Mouse (Mus musculus) hindbrain, embryonic 10.5 days (tissue): Measurements from ENCODE around the gene Krtap4-13. TPM values are rescaled to one million over a fixed set of nuclear protein-coding genes. Genes with fewer than 3 reads are reported as not detected.
A peak's percentile ranks its signal among the peaks of the same experiment; 100 is the strongest.
"Not testable (repeated sequence)": the region's sequence is repeated elsewhere in the genome, so short reads cannot be mapped to it uniquely, and the experiment has no call there.

ENCODE experiments used
- DNase-seq: peaks from one replicate; pipeline ENCODE4 v3.0.0-alpha.2; 2017; ENCODE audit warnings: low spot score
- H3K27ac ChIP-seq: fragments of 300-500 bp; sonication (generic); 2 replicates; pipeline ENCODE4 v1.5.1; 2016; ENCODE audit warnings: mild to moderate bottlenecking, moderate library complexity
- H3K27me3 ChIP-seq: fragments of 300-500 bp; sonication (generic); 2 replicates; pipeline ENCODE4 v1.6.1; 2016; ENCODE audit warnings: mild to moderate bottlenecking; ENCODE audit not compliant: poor library complexity, insufficient read depth, severe bottlenecking
- H3K36me3 ChIP-seq: fragments of 300-500 bp; sonication (generic); 2 replicates; pipeline ENCODE4 v1.6.1; 2016; ENCODE audit warnings: mild to moderate bottlenecking, moderate library complexity
- H3K4me1 ChIP-seq: fragments of 300-500 bp; sonication (generic); replicated peaks from 2 replicates; pipeline ENCODE4 v1.6.1; 2016; ENCODE audit warnings: mild to moderate bottlenecking
- H3K4me3 ChIP-seq: fragments of 300-500 bp; sonication (generic); 2 replicates; pipeline ENCODE4 v1.5.1; 2016; ENCODE audit warnings: mild to moderate bottlenecking, moderate library complexity
- H3K9me3 ChIP-seq: fragments of 300-500 bp; sonication (generic); 2 replicates; pipeline ENCODE4 v1.6.1; 2016; ENCODE audit warnings: mild to moderate bottlenecking, moderate library complexity
- WGBS: fragments of 180-500 bp; shearing (Covaris S2); methylation state at CpG from one replicate; pipeline ENCODE4 v1.1.7; 2016; 5-methylcytosine and 5-hydroxymethylcytosine counted together
- polyA plus RNA-seq: library from polyadenylated mRNA; unstranded; fragments of >200 nt; fragmentation: Nextera tagmentation; extraction: Ambion mirVana; gene quantifications from 2 replicates; pipeline ENCODE4 v1.2.1, GENCODE M21; 2016

Krtap4-13 gene
- polyA plus RNA-seq = not detected in 2 replicates

DNA sequence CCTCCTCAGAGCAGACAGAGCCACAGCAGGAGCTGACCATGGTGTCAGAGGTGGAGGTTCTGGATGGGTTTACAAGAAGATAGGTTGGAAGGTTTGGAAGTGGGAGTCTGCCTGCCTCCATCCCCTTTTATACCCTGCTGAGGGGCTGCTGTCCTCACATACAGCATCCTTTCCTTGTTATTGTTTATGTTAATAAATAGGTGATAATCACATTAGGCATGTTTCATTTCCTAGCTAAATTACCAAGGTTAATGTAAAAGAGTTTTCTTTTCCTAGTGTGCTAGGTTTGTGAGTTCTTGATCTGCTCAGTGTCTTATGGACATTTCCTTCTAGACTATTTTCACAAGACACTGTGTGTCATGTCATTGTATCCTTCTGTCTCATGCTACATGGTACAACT, at the start of gene Krtap4-13:
Gene Krtap4-13, minus strand, starts transcription at position 101 of the 400 bp plus-strand sequence.
- DNase-seq, H3K36me3 ChIP-seq: not testable (repeated sequence)

GRCm38 (mm10) chr11:99858761-99859160, 49.1 kb upstream of the Krtap4-13 start:
- no peaks in the 10 kb centered on the region for H3K36me3 ChIP-seq
- 83% methylated on average over 2 of the region's 2 CpGs for whole genome bisulfite sequencing
- no peaks in the 10 kb centered on the region for H3K9me3 ChIP-seq
- H3K27me3 ChIP-seq = no peaks in the 10 kb centered on the region
- H3K4me3 ChIP-seq = no peak overlapping the region
- DNase-seq = no peak
- H3K27ac ChIP-seq = no peak overlapping the region
- no peaks in the 10 kb centered on the region for H3K4me1 ChIP-seq

More for the DNA sequence above, at the start of gene Krtap4-13:
- H3K4me1 ChIP-seq, H3K27me3 ChIP-seq, H3K27ac ChIP-seq, H3K4me3 ChIP-seq, H3K9me3 ChIP-seq: not testable (repeated sequence)

DNA sequence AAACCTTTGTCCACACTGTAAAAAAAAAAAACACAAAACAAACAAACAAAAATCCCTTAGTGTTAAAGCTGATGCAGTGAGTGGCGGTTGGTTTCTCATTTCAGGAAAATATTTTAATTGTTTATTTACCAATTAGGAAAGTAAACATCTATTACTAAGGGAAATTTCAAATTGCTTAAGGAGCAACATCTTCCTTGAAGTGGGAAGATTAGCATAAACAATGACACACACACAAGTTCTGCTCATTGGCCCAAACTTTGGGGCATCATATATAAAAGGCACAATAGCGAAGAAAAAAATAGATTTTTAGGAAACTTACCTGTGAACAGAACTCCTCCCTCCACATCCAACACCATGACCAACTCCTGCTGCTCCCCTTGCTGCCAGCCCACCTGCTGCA, 47.9 kb upstream of the Krtap4-13 start, which contains the start of gene Gm11568:
Gene Gm11568, plus strand, starts transcription at position 301 of the 400 bp plus-strand sequence.
- DNase-seq = no peak
- Histone ChIP-seq H3K36me3 (no peaks in the 10 kb centered on the region), H3K9me3 (no peaks in the 10 kb centered on the region), H3K4me1 (no peaks in the 10 kb centered on the region), H3K4me3 (no peak within 1 kb of the TSS), H3K27me3 (no peaks in the 10 kb centered on the region), H3K27ac (no peak within 1 kb of the TSS)
- WGBS = 86% methylated on average over 2 of the region's 2 CpGs

DNA sequence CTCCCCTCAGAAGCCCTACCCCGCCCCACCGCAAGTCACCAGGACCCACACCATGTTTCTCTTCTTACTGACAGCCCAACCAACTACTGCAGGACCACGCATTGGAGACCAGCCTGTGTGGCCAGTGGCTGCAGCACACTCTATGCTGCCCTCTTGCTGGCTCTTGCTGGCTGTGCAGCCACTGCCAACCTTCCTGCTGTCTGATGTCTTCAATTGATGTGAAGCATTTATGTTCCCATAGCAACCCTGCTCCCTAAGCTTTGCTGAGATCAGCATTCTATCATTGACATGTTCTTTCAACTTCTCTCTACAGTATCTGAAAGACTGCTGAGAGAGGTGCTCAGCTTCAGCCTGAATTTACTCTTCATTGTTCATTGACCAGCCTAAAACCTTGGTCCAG, 44.4 kb upstream of the Krtap4-13 start:
- WGBS = 63% methylated on average over 3 of the region's 3 CpGs
- Histone ChIP-seq H3K27ac (no peak overlapping the region), H3K36me3 (no peaks in the 10 kb centered on the region), H3K9me3 (0 out of 2 replicates have a peak, but pooled peaks cover 4% of the 10 kb centered on the region), H3K4me3 (no peak overlapping the region), H3K27me3 (no peaks in the 10 kb centered on the region), H3K4me1 (no peaks in the 10 kb centered on the region)
- DNase-seq = peak; percentile 15

GRCm38 (mm10) chr11:99851508-99851907, 41.8 kb upstream of the Krtap4-13 start, which contains the start of gene Krtap4-16:
TSS of gene Krtap4-16 (minus strand) at chr11:99851608.
- H3K27me3 ChIP-seq = no peaks in the 10 kb centered on the region
- H3K4me3 ChIP-seq = no peak within 1 kb of the TSS
- no peak within 1 kb of the TSS for H3K27ac ChIP-seq
- no peaks in the 10 kb centered on the region for H3K4me1 ChIP-seq
- 0 out of 2 replicates have a peak, but pooled peaks cover 4% of the 10 kb centered on the region for H3K9me3 ChIP-seq
- no peak for DNase-seq
- no peaks in the 10 kb centered on the region for H3K36me3 ChIP-seq

DNA sequence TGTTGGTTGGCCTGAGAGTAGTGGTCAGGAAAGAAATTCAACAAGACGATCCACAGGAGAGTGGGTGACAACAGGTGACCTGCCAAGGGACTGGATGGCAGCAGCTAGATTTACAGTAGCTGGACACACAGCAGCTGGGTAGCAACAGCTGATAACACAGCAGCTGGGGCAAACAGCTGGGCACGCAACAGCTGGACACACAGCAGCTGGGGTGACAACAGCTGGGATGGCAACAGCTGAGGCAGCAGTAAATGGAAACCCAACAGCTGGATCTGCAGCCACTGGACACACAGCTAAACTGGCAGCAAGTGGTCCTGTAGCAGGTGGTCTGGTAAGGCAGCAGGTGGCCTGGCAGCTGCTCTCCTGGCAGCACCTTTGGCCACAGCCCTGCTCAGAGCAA, 37.1 kb upstream of the Krtap4-13 start:
- DNase-seq = no peak
- H3K9me3 ChIP-seq = 0 out of 2 replicates have a peak, but pooled peaks cover 4% of the 10 kb centered on the region
- H3K4me1 ChIP-seq = no peaks in the 10 kb centered on the region
- no peak overlapping the region for H3K4me3 ChIP-seq
- 87% methylated on average over 2 of the region's 2 CpGs for WGBS
- no peaks in the 10 kb centered on the region for H3K27me3 ChIP-seq
- no peak overlapping the region for H3K27ac ChIP-seq
- no peaks in the 10 kb centered on the region for H3K36me3 ChIP-seq

DNA sequence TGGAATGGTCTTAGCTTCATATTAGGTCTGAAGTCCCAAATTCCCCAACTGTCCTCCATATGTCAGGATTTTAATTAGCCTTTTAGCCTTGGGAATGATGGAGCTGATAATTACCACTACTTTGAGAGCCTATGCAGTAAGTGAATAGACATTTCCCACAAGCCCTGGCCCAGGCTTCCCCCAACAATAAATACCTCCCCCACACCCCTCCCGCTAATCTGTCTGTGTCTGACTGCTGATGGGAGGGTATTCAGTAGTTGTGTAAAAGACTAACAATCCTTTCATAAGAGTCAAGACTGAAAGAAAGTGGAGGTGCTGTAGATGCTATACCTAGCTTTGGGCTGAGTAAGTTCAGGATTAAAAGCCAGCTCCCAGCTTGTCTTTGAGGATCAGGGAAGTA, 32.5 kb upstream of the Krtap4-13 start:
- WGBS = 87% methylated on average over 1 of the region's 1 CpGs

GRCm38 (mm10) chr11:99837966-99838365, 28.3 kb upstream of the Krtap4-13 start, which contains the start of gene 2300003K06Rik:
TSS of gene 2300003K06Rik (minus strand) at chr11:99838066.
- no peak for DNase-seq
- no peaks in the 10 kb centered on the region for H3K9me3 ChIP-seq
- no peaks in the 10 kb centered on the region for H3K36me3 ChIP-seq
- H3K27ac ChIP-seq = no peak within 1 kb of the TSS
- no peaks in the 10 kb centered on the region for H3K27me3 ChIP-seq
- no peaks in the 10 kb centered on the region for H3K4me1 ChIP-seq
- H3K4me3 ChIP-seq = no peak within 1 kb of the TSS
- WGBS = 88% methylated on average over 1 of the region's 1 CpGs

More for the DNA sequence above, 32.5 kb upstream of the Krtap4-13 start:
- H3K27ac ChIP-seq = no peak overlapping the region
- no peaks in the 10 kb centered on the region for H3K9me3 ChIP-seq
- no peaks in the 10 kb centered on the region for H3K27me3 ChIP-seq
- no peak overlapping the region for H3K4me3 ChIP-seq
- no peak for DNase-seq
- H3K4me1 ChIP-seq = no peaks in the 10 kb centered on the region
- no peaks in the 10 kb centered on the region for H3K36me3 ChIP-seq

DNA sequence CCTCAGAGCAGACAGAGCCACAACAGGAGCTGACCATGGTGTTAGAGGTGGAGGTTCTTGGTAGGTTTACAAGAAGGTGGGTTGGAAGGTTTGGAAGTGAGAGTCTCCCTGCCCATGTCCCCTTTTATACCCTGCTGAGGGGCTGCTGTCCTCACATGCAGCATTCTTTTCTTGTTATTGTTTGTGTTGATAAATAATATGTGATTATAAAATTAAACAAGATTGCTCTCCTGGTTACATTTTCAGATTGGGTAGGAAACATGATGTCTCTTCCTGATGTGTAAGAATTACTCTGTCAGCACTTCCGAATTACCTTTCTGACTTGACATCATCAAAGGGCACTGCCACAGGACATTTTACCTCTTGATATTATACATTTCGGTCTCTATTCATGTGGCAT, 5.9 kb upstream of the Krtap4-13 start, which contains the start of gene Gm11564:
Gene Gm11564, minus strand, starts transcription at position 101 of the 400 bp plus-strand sequence.
- not testable (repeated sequence) for H3K4me3 ChIP-seq, H3K4me1 ChIP-seq, H3K9me3 ChIP-seq, H3K36me3 ChIP-seq, H3K27ac ChIP-seq, H3K27me3 ChIP-seq, DNase-seq
- 90% methylated on average over 2 of the region's 2 CpGs for WGBS

DNA sequence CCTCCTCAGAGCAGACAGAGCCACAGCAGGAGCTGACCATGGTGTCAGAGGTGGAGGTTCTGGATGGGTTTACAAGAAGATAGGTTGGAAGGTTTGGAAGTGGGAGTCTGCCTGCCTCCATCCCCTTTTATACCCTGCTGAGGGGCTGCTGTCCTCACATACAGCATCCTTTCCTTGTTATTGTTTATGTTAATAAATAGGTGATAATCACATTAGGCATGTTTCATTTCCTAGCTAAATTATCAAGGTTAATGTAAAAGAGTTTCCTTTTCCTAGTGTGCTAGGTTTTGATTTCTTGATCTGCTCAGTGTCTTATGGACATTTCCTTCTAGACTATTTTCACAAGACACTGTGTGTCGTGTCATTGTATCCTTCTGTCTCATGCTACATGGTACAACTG, 5.3 kb downstream of the Krtap4-13 start, which contains the start of gene Gm11554:
Gene Gm11554, minus strand, starts transcription at position 101 of the 400 bp plus-strand sequence.
- H3K9me3 ChIP-seq, H3K27me3 ChIP-seq, DNase-seq, H3K27ac ChIP-seq, H3K36me3 ChIP-seq, H3K4me3 ChIP-seq, H3K4me1 ChIP-seq: not testable (repeated sequence)
- no CpG with 5 or more reads among the region's 1 CpGs for WGBS

DNA sequence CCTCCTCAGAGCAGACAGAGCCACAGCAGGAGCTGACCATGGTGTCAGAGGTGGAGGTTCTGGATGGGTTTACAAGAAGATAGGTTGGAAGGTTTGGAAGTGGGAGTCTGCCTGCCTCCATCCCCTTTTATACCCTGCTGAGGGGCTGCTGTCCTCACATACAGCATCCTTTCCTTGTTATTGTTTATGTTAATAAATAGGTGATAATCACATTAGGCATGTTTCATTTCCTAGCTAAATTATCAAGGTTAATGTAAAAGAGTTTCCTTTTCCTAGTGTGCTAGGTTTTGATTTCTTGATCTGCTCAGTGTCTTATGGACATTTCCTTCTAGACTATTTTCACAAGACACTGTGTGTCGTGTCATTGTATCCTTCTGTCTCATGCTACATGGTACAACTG, 10.9 kb downstream of the Krtap4-13 start, which contains the start of gene Gm11569:
Gene Gm11569, minus strand, starts transcription at position 101 of the 400 bp plus-strand sequence.
- not testable (repeated sequence) for H3K4me3 ChIP-seq, H3K36me3 ChIP-seq, H3K9me3 ChIP-seq, H3K27ac ChIP-seq, DNase-seq, H3K27me3 ChIP-seq, H3K4me1 ChIP-seq
- WGBS = no CpG with 5 or more reads among the region's 1 CpGs

DNA sequence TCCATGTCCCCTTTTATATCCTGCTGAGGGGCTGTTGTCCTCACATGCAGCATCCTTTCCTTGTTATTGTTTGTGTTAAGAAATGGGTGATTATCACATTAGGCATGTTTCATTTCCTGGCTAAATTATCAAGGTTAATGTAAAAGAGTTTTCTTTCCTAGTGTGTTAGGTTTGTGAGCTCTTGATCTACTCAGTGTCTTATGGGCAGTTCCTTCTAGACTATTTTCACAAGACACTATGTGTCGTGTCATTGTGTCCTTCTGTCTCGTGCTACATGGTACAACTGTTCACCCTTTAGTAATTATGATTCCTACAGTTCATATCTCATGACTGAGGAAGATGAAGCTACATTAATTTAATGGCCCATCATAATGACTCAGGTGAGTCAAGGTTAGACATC, 16.3 kb downstream of the Krtap4-13 start, which contains the start of gene Gm11596:
Gene Gm11596, minus strand, starts transcription at position 101 of the 400 bp plus-strand sequence.
- Histone ChIP-seq H3K9me3 (no peaks in the 10 kb centered on the region), H3K4me3 (no peak within 1 kb of the TSS), H3K27me3 (no peaks in the 10 kb centered on the region), H3K27ac (no peak within 1 kb of the TSS), H3K36me3 (no peaks in the 10 kb centered on the region), H3K4me1 (no peaks in the 10 kb centered on the region)
- DNase-seq = no peak
- 83% methylated on average over 2 of the region's 2 CpGs for WGBS

DNA sequence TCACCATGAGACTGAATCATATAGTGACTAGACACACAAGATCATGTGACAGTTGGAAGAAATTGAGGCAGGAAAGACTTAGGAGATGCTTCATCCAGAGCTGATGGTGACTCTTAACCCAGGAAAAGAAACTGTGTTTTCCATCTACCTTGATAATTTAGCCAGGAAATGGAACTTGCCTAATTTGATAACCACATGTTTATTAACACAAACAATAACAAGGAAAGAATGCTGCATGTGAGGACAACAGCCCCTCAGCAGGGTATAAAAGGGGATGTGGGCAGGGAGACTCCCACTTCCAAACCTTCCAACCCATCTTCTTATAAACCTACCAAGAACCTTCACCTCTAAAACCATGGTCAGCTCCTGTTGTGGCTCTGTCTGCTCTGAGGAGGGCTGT, 24.8 kb downstream of the Krtap4-13 start, which contains the start of gene Krtap4-9:
Gene Krtap4-9, plus strand, starts transcription at position 301 of the 400 bp plus-strand sequence.
- H3K27me3 ChIP-seq, H3K27ac ChIP-seq, H3K9me3 ChIP-seq, H3K4me1 ChIP-seq, H3K4me3 ChIP-seq, DNase-seq, H3K36me3 ChIP-seq: not testable (repeated sequence)
